Mouse (Mus musculus): ENCODE measurements around the gene Rab3gap2. TPM values are rescaled to one million over a fixed set of nuclear protein-coding genes. Genes with fewer than 3 reads are reported as not detected.
"Not testable (repeated sequence)": the region's sequence is repeated elsewhere in the genome, so short reads cannot be mapped to it uniquely, and the experiment has no call there.

The Rab3gap2 gene
- polyA plus RNA-seq, 1 experiment from 2014 or later = 26.4 TPM

DNA sequence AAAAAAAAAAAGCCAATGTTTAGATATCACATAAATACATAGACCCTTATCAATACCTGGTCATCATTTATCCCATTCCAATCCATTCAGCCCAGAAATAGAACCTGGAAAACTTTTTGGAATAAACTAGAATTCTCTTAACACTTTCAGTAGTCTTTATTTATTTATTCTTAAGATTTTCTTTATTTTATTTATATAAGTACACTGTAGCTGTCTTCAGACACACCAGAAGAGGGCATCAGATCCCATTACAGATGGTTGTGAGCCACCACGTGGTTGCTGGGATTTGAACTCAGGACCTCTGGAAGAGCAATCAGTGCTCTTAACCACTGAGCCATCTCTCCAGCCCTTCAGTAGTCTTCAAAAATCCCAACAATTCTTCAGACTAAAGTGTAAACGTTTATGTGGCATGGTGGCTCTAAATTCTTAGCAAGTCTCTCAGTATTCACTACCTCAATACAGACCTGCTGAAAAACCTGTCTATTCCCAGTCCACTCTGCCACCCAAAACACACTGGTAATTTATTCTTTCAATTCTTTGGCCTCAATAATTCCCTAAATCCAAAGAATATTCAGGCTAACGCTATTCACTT, 123.9 kb downstream of the Rab3gap2 start:
- not testable (repeated sequence) for DNase-seq (ENCODE audit: low spot score); H3K9me3 ChIP-seq (ENCODE audit: control insufficient read depth, low read length); H3K27ac ChIP-seq (ENCODE audit: low read depth, low read length); H3K4me1 ChIP-seq (ENCODE audit: control insufficient read depth, insufficient read depth, low read length); ATAC-seq (ENCODE audit: insufficient read depth, low FRiP score, low TSS enrichment); H3K9ac ChIP-seq (ENCODE audit: low read length); H3K36me3 ChIP-seq (ENCODE audit: control insufficient read depth, insufficient read depth, low read length); H3K27me3 ChIP-seq (ENCODE audit: control insufficient read depth, insufficient read depth, low read length)
- 59% methylated on average over 3 of the region's 3 CpGs for WGBS
- Histone ChIP-seq H3K4me2 (ENCODE audit: low read depth) (peak overlapping the region; percentile 57), H3K4me3 (ENCODE audit: low read depth, low read length) (peak overlapping the region; percentile 65; the same call in 1 of the 2 replicates)

DNA sequence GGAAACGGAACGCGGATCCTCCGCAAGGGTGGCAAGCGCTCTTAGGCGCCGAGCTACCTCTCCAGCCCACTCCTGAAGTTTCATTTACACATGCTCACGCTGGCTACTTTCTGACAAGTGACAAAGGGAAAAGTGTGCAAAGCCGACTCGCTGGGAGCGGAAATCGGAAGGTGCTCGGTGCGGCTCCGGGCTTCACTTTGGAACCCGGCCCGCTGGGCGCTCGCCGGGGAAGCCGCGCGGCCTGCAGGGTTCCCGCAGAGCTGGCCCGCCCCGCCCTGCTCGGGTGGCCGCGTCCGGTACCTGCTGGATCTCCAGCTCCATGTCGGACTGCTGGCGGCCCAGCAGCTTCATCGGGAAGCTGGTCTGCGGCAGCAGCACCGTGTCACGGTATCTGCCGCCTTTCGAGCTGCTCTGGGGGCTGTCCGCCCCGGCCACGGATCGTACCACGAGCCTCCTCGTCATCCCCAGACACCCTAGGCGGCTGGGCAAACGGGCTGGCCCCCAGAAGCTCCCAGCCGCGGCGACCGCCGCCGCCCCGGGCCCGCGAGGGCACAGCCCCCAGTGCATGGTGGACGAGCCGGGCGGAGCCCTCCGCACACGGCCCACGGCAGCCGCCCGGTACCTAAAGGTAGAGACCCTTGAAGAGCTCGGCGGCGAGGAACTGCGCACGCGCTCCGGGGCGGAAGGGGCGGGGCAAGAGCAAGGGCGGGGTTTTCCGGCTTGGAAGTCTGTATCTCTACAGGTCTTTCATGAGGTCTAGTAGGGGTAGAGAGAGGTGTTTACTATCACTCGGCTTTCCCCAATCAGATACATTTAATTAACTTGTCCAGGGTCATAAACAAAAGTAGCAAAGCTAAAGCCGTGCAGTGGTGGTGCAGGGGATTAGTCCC, 125.0 kb downstream of the Rab3gap2 start, which contains the start of gene Iars2:
Iars2 (minus strand) TSS at position 676 of the 890 bp plus-strand sequence.
- Histone ChIP-seq H3K4me2 (ENCODE audit: low read depth) (peak within 1 kb of the TSS; percentile 57), H3K27me3 (ENCODE audit: control insufficient read depth, insufficient read depth, low read length) (no peaks in the 10 kb centered on the region), H3K36me3 (ENCODE audit: control insufficient read depth, insufficient read depth, low read length) (peaks cover 1% of the 10 kb centered on the region), H3K4me1 (ENCODE audit: control insufficient read depth, insufficient read depth, low read length) (peaks cover 9% of the 10 kb centered on the region), H3K9ac (ENCODE audit: low read length) (peak within 1 kb of the TSS; percentile 79), H3K27ac (ENCODE audit: low read depth, low read length) (peak within 1 kb of the TSS; percentile 74), H3K4me3 (ENCODE audit: low read depth, low read length) (peak within 1 kb of the TSS; percentile 65), H3K9me3 (ENCODE audit: control insufficient read depth, low read length) (no peaks in the 10 kb centered on the region)
- ATAC-seq (ENCODE audit: insufficient read depth, low FRiP score, low TSS enrichment) (peak; percentile 87), DNase-seq (ENCODE audit: low spot score) (peak; percentile 92)
- under 1% methylated on average over 66 of the region's 76 CpGs for WGBS

DNA sequence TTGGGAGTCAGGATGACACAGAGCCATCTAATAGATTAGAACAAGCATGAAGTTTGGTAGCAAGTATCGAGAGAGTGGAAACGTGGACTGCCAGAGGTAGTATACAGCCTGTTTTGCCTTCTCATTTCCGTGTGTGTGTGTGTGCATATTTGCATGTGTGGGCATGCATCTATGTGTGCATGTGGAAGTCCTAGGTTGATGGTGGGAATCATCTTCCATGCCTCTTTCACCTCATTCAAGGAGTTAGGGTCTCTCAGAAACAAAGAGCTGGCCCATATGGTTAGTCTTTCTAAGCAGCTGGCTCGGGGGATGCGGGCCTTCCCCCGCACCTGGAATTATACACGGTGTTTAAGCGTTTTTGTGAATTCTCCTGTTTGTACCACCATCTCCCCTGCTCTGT, 125.9 kb downstream of the Rab3gap2 start:
- no peaks in the 10 kb centered on the region for H3K27me3 ChIP-seq (ENCODE audit: control insufficient read depth, insufficient read depth, low read length)
- ATAC-seq (ENCODE audit: insufficient read depth, low FRiP score, low TSS enrichment) (no peak), DNase-seq (ENCODE audit: low spot score) (no peak)
- WGBS = 92% methylated on average over 8 of the region's 8 CpGs
- H3K9me3 ChIP-seq (ENCODE audit: control insufficient read depth, low read length) = no peaks in the 10 kb centered on the region
- no peak overlapping the region for H3K9ac ChIP-seq (ENCODE audit: low read length)
- no peaks in the 10 kb centered on the region; the same call in 1 of the 2 replicates for H3K36me3 ChIP-seq (ENCODE audit: control insufficient read depth, insufficient read depth, low read length)
- H3K27ac ChIP-seq (ENCODE audit: low read depth, low read length) = no peak overlapping the region
- no peak overlapping the region for H3K4me3 ChIP-seq (ENCODE audit: low read depth, low read length)
- peaks cover 9% of the 10 kb centered on the region for H3K4me1 ChIP-seq (ENCODE audit: control insufficient read depth, insufficient read depth, low read length)
- no peak overlapping the region for H3K4me2 ChIP-seq (ENCODE audit: low read depth)

DNA sequence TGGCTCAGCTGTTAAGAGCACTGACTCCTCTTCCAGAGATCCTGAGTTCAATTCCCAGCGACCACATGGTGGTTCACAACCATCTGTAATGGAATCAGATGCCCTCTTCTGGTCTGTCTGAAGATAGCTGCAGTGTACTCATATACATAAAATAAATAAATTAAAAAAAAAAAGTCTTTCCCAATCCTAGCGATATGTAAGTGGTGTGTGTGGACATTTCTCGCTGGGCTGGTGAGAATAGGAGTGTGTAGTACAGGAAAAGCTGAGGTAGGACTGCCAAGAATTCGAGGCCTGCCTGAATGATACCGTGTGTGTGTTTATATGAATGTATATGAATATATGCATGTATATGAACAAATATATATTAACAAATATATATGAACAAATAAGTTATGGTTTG, 127.4 kb downstream of the Rab3gap2 start:
- ATAC-seq (ENCODE audit: insufficient read depth, low FRiP score, low TSS enrichment) = no peak
- 59% methylated on average over 5 of the region's 5 CpGs for WGBS
- H3K27ac ChIP-seq (ENCODE audit: low read depth, low read length) = no peak overlapping the region

DNA sequence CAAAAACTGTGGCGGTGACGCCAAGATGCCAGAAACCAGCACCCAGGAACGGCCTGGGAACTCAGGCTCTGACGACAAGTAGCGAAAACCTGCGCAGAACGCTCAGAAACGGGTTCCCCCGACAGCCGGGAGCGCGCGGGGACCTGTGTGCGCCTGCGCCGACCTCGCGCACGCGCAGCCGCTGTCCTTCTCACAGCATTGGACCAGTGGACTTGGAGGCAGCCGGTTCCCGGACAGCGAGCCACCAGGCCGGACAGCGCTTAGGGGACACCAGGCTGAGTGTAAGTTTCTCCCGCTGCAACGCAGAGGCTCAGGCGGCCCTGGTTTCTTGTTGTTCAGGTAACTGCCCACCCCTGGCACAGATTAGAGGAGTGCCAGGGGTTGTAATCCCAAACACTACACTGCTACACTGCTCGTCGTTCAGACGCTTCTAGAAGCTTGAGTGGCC, 128.1 kb downstream of the Rab3gap2 start, which contains the start of gene Bpnt1:
Bpnt1 (plus strand) TSS at position 167 of the 448 bp plus-strand sequence.
- peak within 1 kb of the TSS; percentile 39; the same call in 1 of the 2 replicates for H3K27ac ChIP-seq (ENCODE audit: low read depth, low read length)

More for the DNA sequence above, 127.4 kb downstream of the Rab3gap2 start:
- no peaks in the 10 kb centered on the region for H3K27me3 ChIP-seq (ENCODE audit: control insufficient read depth, insufficient read depth, low read length)
- no peaks in the 10 kb centered on the region for H3K9me3 ChIP-seq (ENCODE audit: control insufficient read depth, low read length)
- H3K4me2 ChIP-seq (ENCODE audit: low read depth) = peak overlapping the region; percentile 46
- DNase-seq (ENCODE audit: low spot score) = no peak
- H3K4me1 ChIP-seq (ENCODE audit: control insufficient read depth, insufficient read depth, low read length) = peaks cover 11% of the 10 kb centered on the region
- H3K9ac ChIP-seq (ENCODE audit: low read length) = no peak overlapping the region
- no peaks in the 10 kb centered on the region for H3K36me3 ChIP-seq (ENCODE audit: control insufficient read depth, insufficient read depth, low read length)
- H3K4me3 ChIP-seq (ENCODE audit: low read depth, low read length) = peak overlapping the region; percentile 50

DNA sequence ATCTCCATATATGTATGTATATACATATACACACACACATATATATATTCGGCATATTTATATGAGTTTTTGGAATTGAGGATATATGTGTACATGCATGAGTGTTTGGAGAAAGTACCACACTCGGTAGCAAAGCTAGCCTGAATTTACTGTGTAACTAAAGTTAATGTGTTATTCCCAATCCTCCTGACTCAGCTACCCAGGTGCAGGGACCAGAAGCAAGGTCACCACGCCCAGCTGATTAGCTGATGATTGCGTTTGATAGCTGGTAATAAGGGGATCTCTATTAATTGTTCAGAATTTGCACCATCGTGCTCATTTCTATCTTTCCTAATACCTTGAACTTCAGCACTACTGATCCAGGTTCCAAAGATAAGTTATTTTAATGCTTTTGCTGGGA, 129.7 kb downstream of the Rab3gap2 start:
- H3K4me3 ChIP-seq (ENCODE audit: low read depth, low read length) = no peak overlapping the region
- H3K27ac ChIP-seq (ENCODE audit: low read depth, low read length) = no peak overlapping the region
- H3K4me2 ChIP-seq (ENCODE audit: low read depth) = no peak overlapping the region
- H3K4me1 ChIP-seq (ENCODE audit: control insufficient read depth, insufficient read depth, low read length) = peaks cover 11% of the 10 kb centered on the region
- H3K27me3 ChIP-seq (ENCODE audit: control insufficient read depth, insufficient read depth, low read length) = no peaks in the 10 kb centered on the region
- H3K36me3 ChIP-seq (ENCODE audit: control insufficient read depth, insufficient read depth, low read length) = no peaks in the 10 kb centered on the region
- no peak overlapping the region for H3K9ac ChIP-seq (ENCODE audit: low read length)
- 89% methylated on average over 5 of the region's 5 CpGs for WGBS
- no peak for ATAC-seq (ENCODE audit: insufficient read depth, low FRiP score, low TSS enrichment)
- H3K9me3 ChIP-seq (ENCODE audit: control insufficient read depth, low read length) = no peaks in the 10 kb centered on the region
- DNase-seq (ENCODE audit: low spot score) = no peak

More for the DNA sequence above, 128.1 kb downstream of the Rab3gap2 start, which contains the start of gene Bpnt1:
- peak; percentile 78 for ATAC-seq (ENCODE audit: insufficient read depth, low FRiP score, low TSS enrichment)
- H3K27me3 ChIP-seq (ENCODE audit: control insufficient read depth, insufficient read depth, low read length) = no peaks in the 10 kb centered on the region
- peaks cover 11% of the 10 kb centered on the region for H3K4me1 ChIP-seq (ENCODE audit: control insufficient read depth, insufficient read depth, low read length)
- H3K4me3 ChIP-seq (ENCODE audit: low read depth, low read length) = peak within 1 kb of the TSS; percentile 50
- H3K9ac ChIP-seq (ENCODE audit: low read length) = peak within 1 kb of the TSS; percentile 56
- under 1% methylated on average over 32 of the region's 32 CpGs for WGBS
- H3K4me2 ChIP-seq (ENCODE audit: low read depth) = peak within 1 kb of the TSS; percentile 46
- H3K9me3 ChIP-seq (ENCODE audit: control insufficient read depth, low read length) = no peaks in the 10 kb centered on the region
- no peaks in the 10 kb centered on the region for H3K36me3 ChIP-seq (ENCODE audit: control insufficient read depth, insufficient read depth, low read length)
- peak; percentile 93 for DNase-seq (ENCODE audit: low spot score)

DNA sequence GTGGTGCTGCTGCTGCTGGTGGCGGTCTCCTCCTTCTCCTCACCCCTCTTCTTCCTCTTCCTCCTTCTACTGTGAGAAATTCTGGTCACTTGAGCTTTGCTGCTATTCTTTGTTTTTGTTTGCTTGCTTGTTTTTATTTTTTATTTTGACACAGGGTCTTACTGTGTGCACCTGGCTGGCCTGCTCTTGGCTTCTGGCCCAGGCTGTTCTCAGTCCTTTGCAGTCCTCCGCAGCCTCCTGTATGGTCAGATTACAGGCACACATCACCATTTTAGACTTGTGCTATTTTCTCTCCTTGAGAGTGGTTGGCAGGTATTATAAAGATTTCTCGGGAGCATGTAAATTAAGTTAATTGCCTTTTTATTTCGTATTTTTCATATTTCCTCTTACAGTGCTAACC, 130.2 kb downstream of the Rab3gap2 start:
- ATAC-seq (ENCODE audit: insufficient read depth, low FRiP score, low TSS enrichment) = no peak
- DNase-seq (ENCODE audit: low spot score) = no peak
- Histone ChIP-seq H3K36me3 (ENCODE audit: control insufficient read depth, insufficient read depth, low read length) (no peaks in the 10 kb centered on the region), H3K27me3 (ENCODE audit: control insufficient read depth, insufficient read depth, low read length) (no peaks in the 10 kb centered on the region), H3K9me3 (ENCODE audit: control insufficient read depth, low read length) (no peaks in the 10 kb centered on the region), H3K4me2 (ENCODE audit: low read depth) (no peak overlapping the region), H3K4me3 (ENCODE audit: low read depth, low read length) (no peak overlapping the region), H3K4me1 (ENCODE audit: control insufficient read depth, insufficient read depth, low read length) (peaks cover 11% of the 10 kb centered on the region), H3K9ac (ENCODE audit: low read length) (no peak overlapping the region), H3K27ac (ENCODE audit: low read depth, low read length) (no peak overlapping the region)
- WGBS = 91% methylated on average over 4 of the region's 4 CpGs

DNA sequence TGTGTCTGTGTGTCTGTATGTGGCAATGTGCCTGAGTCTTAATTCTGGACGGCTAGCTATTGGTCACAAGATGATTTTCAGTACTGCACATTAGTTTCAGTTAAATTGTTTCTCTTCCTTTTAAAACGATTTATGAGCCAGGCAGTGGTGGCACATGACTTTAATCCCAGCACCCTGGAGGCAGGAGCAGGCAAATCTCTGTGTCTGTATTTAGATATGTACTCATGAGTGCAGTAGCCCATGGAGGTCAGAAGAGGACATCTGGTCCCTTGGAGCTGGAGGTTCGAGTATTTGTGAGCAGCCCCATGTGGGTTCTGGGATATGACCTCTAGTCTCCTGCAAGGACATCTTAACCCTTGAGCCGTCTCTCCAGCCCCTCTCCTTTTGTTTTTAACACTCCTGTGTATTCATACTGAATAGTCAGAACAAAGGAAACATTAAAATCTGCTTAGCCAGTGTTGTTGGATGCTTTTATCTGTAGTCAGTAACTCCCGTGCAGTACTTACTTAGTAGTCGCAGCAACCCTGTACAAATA, 131.4 kb downstream of the Rab3gap2 start:
- DNase-seq (ENCODE audit: low spot score) (no peak), ATAC-seq (ENCODE audit: insufficient read depth, low FRiP score, low TSS enrichment) (no peak)
- no peak overlapping the region for H3K9ac ChIP-seq (ENCODE audit: low read length)
- no peaks in the 10 kb centered on the region for H3K9me3 ChIP-seq (ENCODE audit: control insufficient read depth, low read length)
- 76% methylated on average over 6 of the region's 6 CpGs for WGBS
- no peak overlapping the region for H3K4me2 ChIP-seq (ENCODE audit: low read depth)
- H3K4me1 ChIP-seq (ENCODE audit: control insufficient read depth, insufficient read depth, low read length) = peaks cover 11% of the 10 kb centered on the region
- no peak overlapping the region for H3K4me3 ChIP-seq (ENCODE audit: low read depth, low read length)
- peaks cover 4% of the 10 kb centered on the region for H3K36me3 ChIP-seq (ENCODE audit: control insufficient read depth, insufficient read depth, low read length)
- H3K27ac ChIP-seq (ENCODE audit: low read depth, low read length) = no peak overlapping the region
- H3K27me3 ChIP-seq (ENCODE audit: control insufficient read depth, insufficient read depth, low read length) = no peaks in the 10 kb centered on the region
